Mouse (Mus musculus) testis, postnatal 14 days (tissue): ENCODE results near the gene Rai14.

Source experiments
- DNase-seq: peaks from one replicate; pipeline ENCODE4 v3.0.0; 2021; ENCODE audit warnings: low spot score

Rai14 gene

DNA sequence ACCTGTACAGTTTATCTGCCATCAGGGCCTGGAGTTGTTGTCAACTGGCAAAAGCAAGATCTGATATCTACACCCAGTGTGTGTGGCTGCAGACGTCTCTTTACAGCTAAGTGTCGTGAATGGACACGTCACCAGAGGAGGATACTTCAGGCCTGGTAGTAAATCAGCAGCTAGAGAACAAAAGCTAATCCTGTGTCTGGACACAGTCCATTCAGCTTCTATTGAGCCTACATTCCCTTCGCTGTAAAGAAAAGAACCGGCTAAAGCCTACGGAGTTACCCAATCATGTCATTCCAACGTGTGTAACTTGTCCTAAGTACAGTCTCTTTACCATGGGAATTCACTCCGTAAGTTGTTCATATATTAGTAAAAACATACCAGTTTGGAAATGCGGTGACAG is 103.4 kb downstream of the Rai14 start:
- no peak for DNase-seq

GRCm38 (mm10) chr15:10609107-10609506 is 105.3 kb downstream of the Rai14 start:
- DNase-seq, result no peak

GRCm38 (mm10) chr15:10608508-10609098 is 105.8 kb downstream of the Rai14 start:
- DNase-seq, result no peak

- DNase-seq, result no peak
Measured at GRCm38 (mm10) chr15:10599413-10599812, 115.0 kb downstream of the Rai14 start.

DNA sequence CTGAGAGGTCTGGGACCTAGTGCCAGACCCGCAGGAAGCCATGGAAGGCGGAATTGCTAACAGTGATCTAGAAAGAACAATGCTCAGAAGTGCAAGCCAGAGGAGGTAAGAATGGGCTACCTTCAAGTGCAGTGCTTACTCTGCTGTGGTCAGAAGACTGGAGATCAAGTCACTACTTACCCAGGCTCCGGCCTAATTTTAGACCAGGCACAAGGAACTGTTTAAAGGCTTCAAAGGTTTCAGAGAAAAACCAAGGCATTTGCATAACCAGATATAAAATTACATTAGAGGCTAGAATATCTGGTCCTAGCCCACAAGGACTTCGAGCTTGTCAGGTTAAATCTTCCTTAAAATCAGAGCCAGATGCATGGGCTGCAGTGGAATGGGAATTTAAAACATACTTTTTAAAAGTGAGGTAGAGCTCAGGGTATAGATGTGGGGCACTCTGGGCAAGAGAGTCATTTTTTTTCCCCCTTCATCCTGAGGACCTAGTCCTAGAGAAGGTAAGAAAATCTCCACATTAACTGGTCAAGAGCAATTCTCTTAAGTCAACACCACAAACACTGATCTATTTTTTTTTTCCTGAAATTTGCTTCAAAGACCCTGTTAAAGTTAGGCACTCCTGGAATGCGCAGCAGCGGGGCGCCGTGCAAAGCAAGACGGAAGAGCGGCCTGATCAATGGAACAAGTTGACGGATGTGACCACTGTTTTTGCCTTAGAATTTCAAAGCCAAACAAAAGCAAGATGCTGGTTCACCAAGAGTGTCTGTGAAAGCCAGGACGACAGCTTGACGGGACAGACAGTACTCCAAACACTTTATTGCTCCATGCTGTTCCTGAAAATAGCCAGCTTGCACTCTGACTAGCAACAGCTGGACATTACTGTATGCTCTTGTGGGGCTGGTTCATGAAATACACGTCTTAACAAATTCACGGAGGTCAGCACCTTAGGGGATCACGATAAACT is 115.9 kb downstream of the Rai14 start:
- no peak for DNase-seq

DNA sequence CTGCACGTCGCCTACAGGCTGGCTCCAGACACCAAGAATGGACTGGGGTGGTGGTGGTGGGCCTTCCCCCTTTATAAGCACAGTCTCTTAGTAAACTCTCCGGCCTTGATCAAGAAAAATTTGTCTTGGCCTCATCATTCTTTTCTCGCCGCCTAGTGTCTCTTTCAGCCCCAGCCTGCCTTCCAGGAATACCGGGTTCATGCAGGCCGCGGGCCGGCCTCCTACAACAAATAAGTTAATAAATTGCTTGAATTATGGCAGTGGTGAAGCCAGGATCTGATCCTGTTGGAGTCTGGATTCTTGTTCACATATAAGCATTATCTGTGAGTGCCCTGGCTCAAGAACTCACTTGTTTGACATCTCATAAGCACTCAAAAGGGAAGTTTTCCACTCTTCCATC is 117.6 kb downstream of the Rai14 start:
- no peak for DNase-seq

DNA sequence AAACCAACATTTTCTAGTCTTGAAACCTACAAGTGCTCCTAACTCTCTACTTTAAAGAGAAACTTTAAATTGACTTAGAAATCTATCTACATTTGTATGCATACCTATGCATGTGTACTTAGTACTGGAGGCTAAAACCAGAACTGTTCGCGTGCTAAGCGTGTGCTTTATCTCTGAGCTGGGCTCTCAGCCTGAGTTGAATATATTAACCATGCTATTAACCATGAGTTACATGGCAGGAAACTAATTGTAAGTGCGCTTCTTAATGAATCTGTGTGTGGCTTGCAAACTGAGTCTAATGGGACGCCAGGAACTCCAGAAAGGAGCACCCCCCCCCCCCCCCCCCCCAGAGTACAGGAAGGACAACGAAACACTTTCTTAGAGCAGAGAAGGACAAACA is 119.0 kb downstream of the Rai14 start:
- DNase-seq, result no peak

DNA sequence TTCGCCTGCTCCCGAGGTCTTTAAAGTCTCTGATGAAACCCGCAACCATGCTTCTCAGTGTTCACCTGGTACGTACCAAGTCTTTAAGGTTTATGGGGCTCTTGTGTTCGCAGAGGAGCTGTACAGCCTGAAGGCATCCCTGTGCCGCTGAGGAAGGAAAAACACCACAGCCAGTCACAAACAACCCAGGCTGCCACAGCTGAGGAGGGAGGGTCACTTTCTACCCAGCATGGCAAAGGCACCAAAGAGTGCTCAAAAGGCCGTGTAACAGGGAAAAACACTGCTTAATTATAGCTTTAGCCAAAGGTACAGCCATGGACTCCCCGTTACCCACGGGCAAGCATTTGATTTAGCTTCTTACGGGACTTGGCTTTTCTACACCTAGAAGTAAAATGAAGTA is 119.5 kb downstream of the Rai14 start:
- no peak for DNase-seq

GRCm38 (mm10) chr15:10593094-10593493 is 121.3 kb downstream of the Rai14 start:
- DNase-seq, result no peak

DNA sequence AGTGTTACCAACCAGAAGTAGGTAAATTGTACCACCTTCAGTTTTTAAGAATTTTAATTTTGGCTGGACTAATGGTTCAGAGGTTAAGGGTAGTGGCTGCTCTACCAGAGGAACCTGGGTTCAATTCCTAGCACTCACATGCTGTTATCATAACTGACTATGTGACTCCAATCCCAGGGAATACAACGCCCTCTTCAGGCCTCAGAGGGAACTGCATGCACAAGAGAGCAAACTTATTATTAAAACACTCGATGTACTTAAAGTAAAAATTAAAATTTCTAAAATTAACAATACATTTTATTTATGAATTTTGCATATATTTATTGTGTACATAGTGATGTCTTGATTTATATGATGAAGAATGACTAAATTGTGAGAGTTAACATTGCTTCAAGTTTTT is 127.9 kb downstream of the Rai14 start:
- no peak for DNase-seq

GRCm38 (mm10) chr15:10584359-10585187 is 129.9 kb downstream of the Rai14 start:
- DNase-seq, result no peak

GRCm38 (mm10) chr15:10583408-10583807 is 131.0 kb downstream of the Rai14 start:
- DNase-seq, result peak; percentile 22

DNA sequence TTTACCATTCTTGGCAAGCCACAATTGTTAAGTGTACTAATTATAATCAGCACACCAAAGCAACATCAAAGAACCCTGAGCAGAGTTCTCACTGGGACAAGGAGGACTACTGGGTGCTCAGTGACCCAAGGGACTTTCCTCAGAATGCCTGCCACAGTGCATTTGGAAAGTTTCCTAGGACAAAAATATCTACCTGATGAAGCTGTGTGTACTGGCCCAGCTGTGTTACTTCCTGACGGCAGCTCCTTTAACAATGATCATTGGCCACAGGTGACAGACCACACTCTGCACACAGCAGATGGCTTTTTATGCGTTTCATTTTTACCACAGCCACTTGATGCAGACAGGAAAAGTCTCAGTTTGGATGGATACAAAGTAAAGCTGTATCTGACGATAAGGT is 135.3 kb downstream of the Rai14 start:
- DNase-seq, result no peak

DNA sequence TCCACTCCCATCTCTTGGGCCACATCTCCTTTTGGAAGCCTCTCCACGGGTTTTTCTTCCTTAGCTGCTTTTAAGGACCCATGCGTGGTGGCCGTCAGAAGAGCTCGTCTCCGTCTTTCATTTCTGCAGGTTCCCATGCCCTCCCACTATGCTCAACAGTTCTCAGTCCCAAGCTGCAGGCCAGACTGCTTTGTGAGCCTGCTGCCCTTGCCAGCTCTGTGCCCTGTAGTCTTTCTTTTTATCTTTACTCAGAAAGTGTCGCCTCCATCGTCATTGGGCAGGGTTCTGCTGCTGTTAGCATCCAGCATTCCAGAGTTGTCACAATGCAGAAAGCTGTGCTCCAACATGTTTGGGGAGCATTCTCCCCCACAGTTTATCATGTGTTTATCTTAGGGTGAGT is 147.9 kb downstream of the Rai14 start:
- no peak for DNase-seq

DNA sequence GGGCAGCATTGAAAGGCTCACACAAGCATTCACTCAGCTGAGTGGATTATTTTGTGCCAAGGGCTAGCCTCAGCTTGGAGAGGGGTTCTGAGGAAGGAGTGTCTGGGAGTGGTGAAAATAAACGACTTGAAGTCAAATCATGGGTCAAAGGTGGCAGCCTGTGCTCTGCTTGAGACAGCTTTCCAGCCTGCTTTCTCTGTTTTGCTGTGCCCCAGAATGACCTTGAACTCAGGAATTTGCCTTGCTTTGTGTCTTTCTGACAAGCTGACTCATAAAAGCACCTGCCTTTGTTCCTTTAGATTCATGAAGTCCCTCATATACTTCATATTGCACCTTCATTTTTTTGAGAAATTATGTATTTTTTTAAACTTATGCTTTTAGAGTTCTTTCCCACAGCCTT is 150.2 kb downstream of the Rai14 start:
- DNase-seq, result no peak

DNA sequence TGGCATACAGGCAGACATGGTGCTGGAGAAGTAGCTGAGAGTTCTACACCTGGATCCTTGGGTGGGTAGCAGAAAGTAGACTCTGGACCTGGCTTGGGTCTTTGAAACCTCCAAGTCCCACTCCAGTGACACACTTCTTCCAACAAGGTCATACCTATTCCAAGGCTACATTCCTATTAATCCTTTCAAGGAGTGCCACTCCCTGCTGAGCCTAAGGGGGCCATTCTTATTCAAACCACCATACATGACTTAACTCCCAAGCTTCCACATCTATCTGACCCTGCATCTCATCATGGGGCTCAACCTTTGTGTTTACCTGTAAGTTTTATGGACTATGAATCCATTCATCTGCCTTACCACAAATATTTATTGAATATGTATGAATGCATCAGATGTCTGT is 152.1 kb downstream of the Rai14 start:
- no peak for DNase-seq

DNA sequence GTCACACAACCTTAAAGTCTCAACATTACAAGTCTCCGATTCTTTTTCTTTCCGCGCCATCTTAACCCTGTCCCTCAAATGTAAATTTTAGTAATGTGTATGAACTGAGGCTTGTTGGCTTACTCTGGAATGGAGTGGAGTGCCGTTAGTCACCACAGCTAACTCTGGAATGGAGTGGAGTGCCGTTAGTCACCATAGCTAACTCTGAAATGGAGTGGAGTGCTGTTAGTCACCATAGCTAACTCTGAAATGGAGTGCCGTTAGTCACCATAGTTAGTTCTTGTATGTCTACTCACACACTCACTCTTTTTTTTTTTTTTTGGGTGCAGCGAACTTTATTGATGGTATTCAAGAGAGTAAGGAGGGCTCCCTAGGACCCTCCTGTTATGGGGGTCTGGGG is 154.4 kb downstream of the Rai14 start:
- no peak for DNase-seq

DNA sequence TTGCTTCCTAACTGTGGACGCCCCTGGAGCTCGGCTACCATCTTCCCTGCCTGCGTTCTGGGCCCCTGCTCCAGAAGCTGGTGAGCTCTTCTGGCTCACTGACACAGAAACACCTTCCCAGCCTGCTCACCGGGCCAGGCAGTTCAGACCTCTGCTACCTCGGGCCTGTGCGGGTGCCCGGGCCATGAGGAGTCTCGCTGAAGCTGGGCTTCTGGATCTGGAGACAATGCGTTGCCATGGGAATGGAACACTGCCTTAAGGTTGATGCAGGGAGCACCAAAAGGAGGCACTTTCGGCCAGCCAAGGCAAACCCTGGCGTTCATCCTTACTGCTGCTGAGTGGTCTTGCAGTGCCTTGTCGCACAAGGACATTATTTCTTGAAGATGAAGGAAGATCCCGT is 156.0 kb downstream of the Rai14 start, which contains the start of gene Ttc23l:
TSS of gene Ttc23l (minus strand) at position 204 of the 400 bp plus-strand sequence.
- no peak for DNase-seq

GRCm38 (mm10) chr15:10554336-10554735 is 160.1 kb downstream of the Rai14 start:
- DNase-seq, result no peak

GRCm38 (mm10) chr15:10540271-10541088 is 173.9 kb downstream of the Rai14 start:
- no peak for DNase-seq

DNA sequence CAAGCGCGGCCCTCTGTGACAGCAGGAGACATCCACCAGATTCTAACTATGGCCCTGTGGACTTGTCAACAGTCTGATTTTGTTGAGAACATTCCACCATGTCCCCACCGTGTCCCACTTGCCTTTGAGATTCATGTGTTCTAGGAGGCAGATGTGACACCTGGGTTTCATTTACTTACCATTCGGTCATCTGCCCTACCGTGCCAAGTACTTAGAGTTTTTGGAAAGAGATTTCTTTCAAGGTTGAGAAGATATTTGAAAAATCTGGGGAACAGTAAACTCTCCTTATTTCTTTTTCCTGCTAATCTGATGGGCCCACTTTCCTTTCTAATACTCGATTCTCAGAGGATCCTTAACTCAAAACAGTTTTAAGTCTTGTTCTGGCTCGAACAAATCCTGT is 178.5 kb downstream of the Rai14 start:
- no peak for DNase-seq

DNA sequence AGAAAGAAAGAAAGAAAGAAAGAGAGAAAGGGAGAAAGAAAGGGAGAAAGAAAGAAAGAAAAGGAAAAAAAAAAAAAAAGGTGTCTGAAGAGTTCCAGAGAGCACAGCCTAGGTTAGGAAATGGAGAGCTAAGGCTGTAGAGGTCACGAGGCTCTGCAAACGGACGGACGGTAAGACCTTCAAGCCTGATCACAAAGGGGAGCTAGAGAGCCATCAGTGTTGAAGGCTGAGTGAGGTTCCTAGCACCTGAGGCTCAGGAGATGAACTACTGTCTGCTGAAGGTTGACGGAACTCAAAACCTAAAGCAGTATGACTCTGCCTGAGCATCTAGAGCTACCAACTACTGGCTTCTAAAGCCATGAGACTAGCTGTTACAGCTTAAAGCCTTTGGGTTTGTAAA is 179.8 kb downstream of the Rai14 start:
- no peak for DNase-seq
